8 mouse cellular contexts compared by ENCODE assay signal in the genomic region with DNA sequence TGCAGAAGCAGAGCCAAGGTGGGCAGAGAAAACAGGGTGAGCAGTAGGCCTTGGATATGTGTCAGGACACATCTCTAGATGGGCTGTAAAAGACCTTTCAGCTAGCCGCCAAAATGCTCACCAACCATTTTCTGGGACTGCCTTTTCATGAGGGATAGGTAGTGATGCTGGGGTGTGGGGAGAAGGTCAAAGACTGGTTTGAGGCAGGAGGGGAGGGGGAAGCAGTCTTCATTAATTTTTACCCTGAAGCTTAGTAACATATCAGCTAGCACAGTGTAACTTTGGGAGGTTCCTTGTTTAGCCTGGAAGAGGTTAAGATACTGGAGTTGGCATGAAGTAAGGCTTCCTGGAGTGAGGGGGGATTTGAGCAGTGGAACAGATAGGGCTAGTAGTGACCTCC. TPM values are rescaled to one million over a fixed set of nuclear protein-coding genes. Genes with fewer than 3 reads are reported as not detected.
DNase-seq lines count a peak whose midpoint lies in the region; ATAC-seq and TF ChIP-seq lines count a peak whose summit lies in the region.

No protein-coding gene starts in this region.

- H3K27ac ChIP-seq in lung, embryonic 14.5 days (ENCODE audit: low read depth): peak overlapping the region; percentile 95; the same call in 1 of the 2 replicates
- H3K27ac ChIP-seq in hindbrain, embryonic 16.5 days (ENCODE audit: low read depth, low read length): no peak overlapping the region
- H3K27ac ChIP-seq in limb, embryonic 14.5 days (replicated peaks; ENCODE audit: low read depth, low read length): no peak overlapping the region
- H3K27ac ChIP-seq in stomach, embryonic 14.5 days (ENCODE audit: low read length): peak overlapping the region; percentile 90; the same call in 1 of the 2 replicates

- H3K4me1 ChIP-seq in lung, embryonic 14.5 days (ENCODE audit: insufficient read depth): peaks cover 10% of the 10 kb centered on the region; the same call in 1 of the 2 replicates
- H3K4me1 ChIP-seq in hindbrain, embryonic 16.5 days (ENCODE audit: control insufficient read depth, insufficient read depth, low read depth, low read length): no peaks in the 10 kb centered on the region; the same call in 1 of the 2 replicates
- H3K4me1 ChIP-seq in limb, embryonic 14.5 days (ENCODE audit: control insufficient read depth, insufficient read depth, low read length): peaks cover 9% of the 10 kb centered on the region
- 0 out of 2 replicates have a peak, but pooled peaks cover 8% of the 10 kb centered on the region for H3K4me1 ChIP-seq in stomach, embryonic 14.5 days (ENCODE audit: control insufficient read depth, insufficient read depth, low read length)

- no peak for TF ChIP-seq CTCF in lung, embryonic 14.5 days (IDR thresholded peaks at IDR 0.05; ENCODE audit: low read depth)

- H3K4me3 ChIP-seq in lung, embryonic 14.5 days (ENCODE audit: low read depth, low read length): peak overlapping the region; percentile 60
- no peak overlapping the region; the same call in 1 of the 2 replicates for H3K4me3 ChIP-seq in hindbrain, embryonic 16.5 days (ENCODE audit: low read length)
- 0 out of 2 replicates have a peak overlapping the region, but pooled peaks have one; percentile 51 for H3K4me3 ChIP-seq in limb, embryonic 14.5 days (replicated peaks; ENCODE audit: low read length)
- H3K4me3 ChIP-seq in stomach, embryonic 14.5 days (ENCODE audit: low read depth, low read length): peak overlapping the region; percentile 58

- ATAC-seq in lung, embryonic 14.5 days (ENCODE audit: insufficient read depth): no peak
- no peak for ATAC-seq in hindbrain, embryonic 16.5 days
- no peak for ATAC-seq in limb, embryonic 14.5 days (ENCODE audit: low FRiP score, low read depth)
- ATAC-seq in stomach, embryonic 14.5 days (ENCODE audit: insufficient number of reproducible peaks, insufficient read depth, low FRiP score, low read depth): no peak
- ATAC-seq in frontal cortex, adult (ENCODE audit: low TSS enrichment): no peak

- no peaks in the 10 kb centered on the region for H3K9me3 ChIP-seq in lung, embryonic 14.5 days (ENCODE audit: low read depth, low read length)
- no peaks in the 10 kb centered on the region for H3K9me3 ChIP-seq in hindbrain, embryonic 16.5 days (ENCODE audit: control insufficient read depth, low read length)
- no peaks in the 10 kb centered on the region for H3K9me3 ChIP-seq in limb, embryonic 14.5 days (ENCODE audit: control insufficient read depth, low read length)
- H3K9me3 ChIP-seq in stomach, embryonic 14.5 days (ENCODE audit: control insufficient read depth, low read depth, low read length): no peaks in the 10 kb centered on the region

- peak overlapping the region; percentile 92 for H3K4me2 ChIP-seq in lung, embryonic 14.5 days
- H3K4me2 ChIP-seq in hindbrain, embryonic 16.5 days (ENCODE audit: low read length): peak overlapping the region; percentile 80
- H3K4me2 ChIP-seq in limb, embryonic 14.5 days (replicated peaks; ENCODE audit: low read depth, low read length, severe bottlenecking): peak overlapping the region; percentile 88; the same call in 1 of the 2 replicates
- peak overlapping the region; percentile 78 for H3K4me2 ChIP-seq in stomach, embryonic 14.5 days (replicated peaks; ENCODE audit: low read depth, low read length)

- peak overlapping the region; percentile 33 for H3K9ac ChIP-seq in lung, embryonic 14.5 days
- H3K9ac ChIP-seq in hindbrain, embryonic 16.5 days (ENCODE audit: low read depth, low read length): no peak overlapping the region
- H3K9ac ChIP-seq in limb, embryonic 14.5 days (ENCODE audit: low read depth, low read length, severe bottlenecking): no peak overlapping the region
- no peak overlapping the region for H3K9ac ChIP-seq in stomach, embryonic 14.5 days (replicated peaks; ENCODE audit: low read depth, low read length)

- H3K27me3 ChIP-seq in lung, embryonic 14.5 days (ENCODE audit: insufficient read depth, low read length): no peaks in the 10 kb centered on the region
- H3K27me3 ChIP-seq in hindbrain, embryonic 16.5 days (replicated peaks; ENCODE audit: control insufficient read depth, insufficient read depth, low read length): no peaks in the 10 kb centered on the region
- no peaks in the 10 kb centered on the region for H3K27me3 ChIP-seq in limb, embryonic 14.5 days (ENCODE audit: control insufficient read depth, insufficient read depth, low read length)
- no peaks in the 10 kb centered on the region for H3K27me3 ChIP-seq in stomach, embryonic 14.5 days (ENCODE audit: control insufficient read depth, insufficient read depth, low read length)

- no peak for DNase-seq in lung, embryonic 14.5 days
- DNase-seq in lung, adult 18-20 months: no peak
- no peak for DNase-seq in limb, embryonic 14.5 days (ENCODE audit: low spot score)
- DNase-seq in cerebellum, postnatal 14 days: no peak
- DNase-seq in layer of hippocampus, adult 9-11 months: no peak

- WGBS in lung, embryonic 14.5 days: 68% methylated on average over 1 of the region's 1 CpGs
- WGBS in hindbrain, embryonic 16.5 days: 58% methylated on average over 1 of the region's 1 CpGs
- 73% methylated on average over 1 of the region's 1 CpGs for WGBS in limb, embryonic 14.5 days
- WGBS in stomach, embryonic 14.5 days: 83% methylated on average over 1 of the region's 1 CpGs

- no peaks in the 10 kb centered on the region for H3K36me3 ChIP-seq in lung, embryonic 14.5 days (ENCODE audit: insufficient read depth)
- no peaks in the 10 kb centered on the region for H3K36me3 ChIP-seq in hindbrain, embryonic 16.5 days (ENCODE audit: control insufficient read depth, insufficient read depth, low read length)
- no peaks in the 10 kb centered on the region for H3K36me3 ChIP-seq in limb, embryonic 14.5 days (ENCODE audit: control insufficient read depth, insufficient read depth, low read length)
- H3K36me3 ChIP-seq in stomach, embryonic 14.5 days (ENCODE audit: control insufficient read depth, insufficient read depth, low read length): no peaks in the 10 kb centered on the region

- TF ChIP-seq POLR2A in limb, embryonic 14.5 days (IDR thresholded peaks at IDR 0.05; ENCODE audit: borderline replicate concordance, extremely low read depth, insufficient read depth, insufficient read length): no peak

RNA-seq across cellular contexts. Expression of a gene that starts 21.0 kb away (rescaled TPM):
- 49.6 and 56.8 TPM in 2 replicates for polyA plus RNA-seq in lung, embryonic 14.5 days (2014; fragmentation: Nextera tagmentation; extraction: Ambion mirVana)
- polyA plus RNA-seq in hindbrain, embryonic 16.5 days (2015; fragmentation: Nextera tagmentation; extraction: Ambion mirVana): 12.6 and 12.8 TPM in 2 replicates
- polyA plus RNA-seq in limb, embryonic 14.5 days (2012; rRNA removed): 10.2 and 14.2 TPM in 2 replicates
- polyA plus RNA-seq in limb, embryonic 14.5 days (2014; fragmentation: Nextera tagmentation; extraction: Ambion mirVana): 23.3 and 24.3 TPM in 2 replicates
- polyA plus RNA-seq in stomach, embryonic 14.5 days (2014; fragmentation: Nextera tagmentation; extraction: Ambion mirVana): 45.1 and 52.6 TPM in 2 replicates

Comparison
In these comparisons a context has a peak if more than half of its experiments do, and no peak if none do; other contexts are left out.
1. H3K27ac ChIP-seq: peak in lung, embryonic 14.5 days (single experiment) and stomach, embryonic 14.5 days (single experiment); none in hindbrain, embryonic 16.5 days (single experiment) and limb, embryonic 14.5 days (single experiment).
2. Peak in every context shown above with its lines, with median percentiles within 50 percentile points of each other: H3K4me2 ChIP-seq.